Mouse (Mus musculus) embryonic facial prominence, embryonic 11.5 days (tissue): ENCODE measurements around the gene Calr. TPM values are rescaled to one million over a fixed set of nuclear protein-coding genes. Genes with fewer than 3 reads are reported as not detected.
A peak's percentile ranks its signal among the peaks of the same experiment; 100 is the strongest.

Source experiments
- ATAC-seq: fragments of 200-750 bp; cut with Nextera tagmentation; replicated peaks from 2 replicates; pipeline ENCODE4 v1.8.0; 2017; ENCODE audit warnings: low read depth; ENCODE audit not compliant: insufficient number of reproducible peaks, low FRiP score, low TSS enrichment
- DNase-seq: peaks from one replicate; pipeline ENCODE4 v3.0.0-alpha.2; 2015; ENCODE audit warnings: low spot score
- H3K27ac ChIP-seq: fragments of 300-500 bp; sonication (generic); replicated peaks from 2 replicates; pipeline ENCODE4 v1.5.1; 2014; ENCODE audit warnings: mild to moderate bottlenecking, low read depth, low read length, control low read depth
- H3K27me3 ChIP-seq: fragments of 300-500 bp; sonication (generic); 2 replicates; pipeline ENCODE4 v1.6.1; 2014; ENCODE audit warnings: mild to moderate bottlenecking, low read length, moderate library complexity, mixed read lengths; ENCODE audit not compliant: control insufficient read depth, insufficient read depth
- H3K36me3 ChIP-seq: fragments of 300-500 bp; sonication (generic); replicated peaks from 2 replicates; pipeline ENCODE4 v1.6.1; 2014; ENCODE audit warnings: low read depth, mild to moderate bottlenecking, low read length, moderate library complexity, mixed read lengths; ENCODE audit not compliant: control insufficient read depth, insufficient read depth
- H3K4me1 ChIP-seq: fragments of 300-500 bp; sonication (generic); 2 replicates; pipeline ENCODE4 v1.6.1; 2014; ENCODE audit warnings: low read length, mixed read lengths; ENCODE audit not compliant: control insufficient read depth, insufficient read depth
- H3K4me2 ChIP-seq: fragments of 300-500 bp; sonication (generic); 2 replicates; pipeline ENCODE4 v1.6.1; 2014; ENCODE audit warnings: low read depth, mild to moderate bottlenecking, control low read depth, low read length, moderate library complexity
- H3K4me3 ChIP-seq: fragments of 300-500 bp; sonication (generic); 2 replicates; pipeline ENCODE4 v1.5.1; 2014; ENCODE audit warnings: low read depth, low read length, control low read depth
- H3K9ac ChIP-seq: fragments of 300-500 bp; sonication (generic); replicated peaks from 2 replicates; pipeline ENCODE4 v1.6.1; 2014; ENCODE audit warnings: mild to moderate bottlenecking, control low read depth, low read length
- H3K9me3 ChIP-seq: fragments of 300-500 bp; sonication (generic); replicated peaks from 2 replicates; pipeline ENCODE4 v1.6.1; 2016; ENCODE audit warnings: mild to moderate bottlenecking, low read length, inconsistent platforms, mixed read lengths; ENCODE audit not compliant: control insufficient read depth
- WGBS: fragments of 180-500 bp; shearing (Covaris S2); extraction: QIAGEN DNeasy Blood & Tissue Kit; methylation state at CpG from one replicate; pipeline ENCODE4 v1.1.7; 2014; 5-methylcytosine and 5-hydroxymethylcytosine counted together
- polyA plus RNA-seq: library from polyadenylated mRNA; unstranded; fragments of >200 nt; fragmentation: Nextera tagmentation; extraction: Ambion mirVana; gene quantifications from 2 replicates; pipeline ENCODE4 v1.2.1, GENCODE M21; 2014

Gene Calr
- polyA plus RNA-seq, 1 experiment from 2014 or later: 815 TPM

DNA sequence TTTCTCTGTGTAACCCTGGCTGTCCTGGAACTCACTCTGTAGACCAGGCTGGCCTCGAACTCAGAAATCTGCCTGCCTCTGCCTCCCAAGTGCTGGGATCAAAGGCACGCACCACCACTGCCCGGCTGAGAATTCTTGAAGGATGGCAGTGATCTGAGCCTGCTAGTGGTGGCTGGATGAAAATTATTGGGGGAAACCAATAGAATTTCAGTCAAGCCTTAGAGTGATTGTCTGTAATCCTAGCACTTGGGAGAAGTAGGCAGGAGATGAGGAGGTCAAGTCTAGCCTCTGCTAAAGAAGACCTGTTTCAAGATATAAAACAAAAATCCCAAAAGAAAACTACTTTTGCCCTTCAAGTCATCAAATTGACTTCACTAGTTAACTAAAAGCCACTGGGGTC lies 9.7 kb upstream of the Calr start:
- H3K27me3 ChIP-seq: no peaks in the 10 kb centered on the region
- no peaks in the 10 kb centered on the region for H3K9me3 ChIP-seq
- ATAC-seq: 0 out of 2 replicates have a peak, but pooled peaks have one; percentile 2
- H3K9ac ChIP-seq: no peak overlapping the region
- no peak overlapping the region; the same call in 1 of the 2 replicates for H3K4me3 ChIP-seq
- H3K4me2 ChIP-seq: no peak overlapping the region; the same call in 1 of the 2 replicates
- no peak overlapping the region for H3K27ac ChIP-seq
- H3K36me3 ChIP-seq: peaks cover 11% of the 10 kb centered on the region
- WGBS: 93% methylated on average over 3 of the region's 3 CpGs
- H3K4me1 ChIP-seq: no peaks in the 10 kb centered on the region
- DNase-seq: no peak

DNA sequence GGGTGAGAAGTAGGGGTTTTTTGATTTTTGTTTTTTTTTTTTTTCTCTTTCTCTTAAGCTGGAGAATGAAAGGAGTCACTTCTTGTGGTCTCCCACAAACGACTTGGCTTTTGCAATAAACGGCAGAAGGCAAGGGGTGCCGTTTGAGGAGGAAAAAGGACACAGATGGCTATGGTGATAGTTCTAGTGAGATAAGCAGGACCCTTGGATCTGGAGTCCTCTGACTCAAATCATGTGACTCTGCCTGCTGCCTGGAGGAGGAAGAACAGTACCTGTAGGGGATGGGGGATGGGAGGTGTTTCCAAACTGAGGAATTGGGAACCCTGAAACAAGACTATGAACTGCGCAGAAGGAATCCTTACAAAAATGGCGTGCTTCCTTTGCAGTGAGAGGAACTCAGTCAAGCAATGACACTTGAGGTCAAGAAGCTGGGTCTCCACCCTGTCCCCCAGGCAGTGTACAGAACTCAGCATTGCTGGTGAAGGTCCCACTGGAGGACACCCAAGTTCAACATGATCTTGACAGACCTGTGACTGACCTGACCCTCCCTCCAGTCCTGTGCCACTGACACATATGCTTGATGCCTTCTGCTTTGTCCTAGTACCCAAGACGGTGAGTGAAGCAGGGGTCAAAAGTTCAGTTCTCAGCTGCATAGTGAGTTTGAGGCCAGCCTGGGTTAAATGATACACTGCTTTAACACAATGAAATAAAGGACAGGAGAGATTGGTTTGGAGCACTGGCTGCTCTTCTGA lies 1.1 kb upstream of the Calr start:
- Histone ChIP-seq H3K4me3 (no peak overlapping the region), H3K27ac (peak overlapping the region; percentile 31; the same call in 1 of the 2 replicates), H3K4me2 (peak overlapping the region; percentile 61), H3K36me3 (peaks cover 19% of the 10 kb centered on the region), H3K27me3 (no peaks in the 10 kb centered on the region), H3K9me3 (no peaks in the 10 kb centered on the region), H3K4me1 (peaks cover 4% of the 10 kb centered on the region; the same call in 1 of the 2 replicates), H3K9ac (peak overlapping the region; percentile 63)
- DNase-seq (no peak), ATAC-seq (no peak)
- WGBS: 51% methylated on average over 6 of the region's 6 CpGs

- Histone ChIP-seq H3K9me3 (no peaks in the 10 kb centered on the region), H3K4me3 (peak overlapping the region; percentile 85), H3K27me3 (no peaks in the 10 kb centered on the region), H3K27ac (peak overlapping the region; percentile 85), H3K4me1 (peaks cover 4% of the 10 kb centered on the region; the same call in 1 of the 2 replicates), H3K4me2 (peak overlapping the region; percentile 69), H3K36me3 (peaks cover 26% of the 10 kb centered on the region), H3K9ac (peak overlapping the region; percentile 94)
- DNase-seq (peak; percentile 50), ATAC-seq (no peak; the same call in 1 of the 2 replicates)
- WGBS: 0% methylated on average over 30 of the region's 30 CpGs
These were observed 526 bp downstream of the Calr start for GRCm38 (mm10) chr8:84846094-84846721.

DNA sequence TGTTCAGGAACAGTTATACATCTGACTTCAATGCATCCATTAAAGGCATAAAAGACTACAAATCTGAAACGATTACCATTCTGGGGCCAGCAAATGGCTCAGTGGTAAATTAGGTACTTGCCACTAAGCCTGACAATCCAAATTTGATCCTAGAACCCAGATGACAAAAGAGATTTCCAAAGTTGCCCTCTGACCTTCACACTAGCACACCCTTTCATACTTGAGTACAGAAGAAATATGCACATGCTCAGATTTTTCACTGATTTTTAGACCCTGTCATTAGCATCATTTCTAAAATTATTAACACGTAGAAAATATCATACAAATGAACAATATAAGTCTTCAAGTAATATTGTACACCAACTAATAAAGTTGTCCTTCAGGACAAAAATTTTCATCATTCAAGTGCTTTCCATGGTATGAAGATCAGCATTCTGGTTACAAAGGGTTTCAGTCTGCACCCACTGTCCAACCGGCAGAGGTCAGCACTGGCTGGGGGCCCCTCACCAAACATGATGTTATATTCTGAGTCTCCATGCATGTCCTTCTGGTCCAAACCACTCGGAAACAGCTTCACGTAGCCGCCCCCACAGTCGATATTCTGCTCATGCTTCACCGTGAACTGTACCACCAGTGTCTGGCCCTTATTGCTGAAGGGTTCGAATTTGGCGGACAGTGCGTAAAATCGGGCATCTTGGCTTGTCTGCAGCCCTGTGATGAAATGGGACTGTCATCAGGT lies 1.2 kb downstream of the Calr start:
- WGBS: 18% methylated on average over 12 of the region's 12 CpGs
- DNase-seq: peak; percentile 60
- Histone ChIP-seq H3K4me1 (peaks cover 4% of the 10 kb centered on the region; the same call in 1 of the 2 replicates), H3K9ac (peak overlapping the region; percentile 94), H3K36me3 (peaks cover 26% of the 10 kb centered on the region), H3K27ac (peak overlapping the region; percentile 85; the same call in 1 of the 2 replicates), H3K4me2 (peak overlapping the region; percentile 69), H3K9me3 (no peaks in the 10 kb centered on the region), H3K27me3 (no peaks in the 10 kb centered on the region), H3K4me3 (peak overlapping the region; percentile 85)
- no peak for ATAC-seq

- WGBS: 84% methylated on average over 9 of the region's 9 CpGs
- peaks cover 4% of the 10 kb centered on the region; the same call in 1 of the 2 replicates for H3K4me1 ChIP-seq
These were observed 2.2 kb downstream of the Calr start for GRCm38 (mm10) chr8:84844397-84845070.

DNA sequence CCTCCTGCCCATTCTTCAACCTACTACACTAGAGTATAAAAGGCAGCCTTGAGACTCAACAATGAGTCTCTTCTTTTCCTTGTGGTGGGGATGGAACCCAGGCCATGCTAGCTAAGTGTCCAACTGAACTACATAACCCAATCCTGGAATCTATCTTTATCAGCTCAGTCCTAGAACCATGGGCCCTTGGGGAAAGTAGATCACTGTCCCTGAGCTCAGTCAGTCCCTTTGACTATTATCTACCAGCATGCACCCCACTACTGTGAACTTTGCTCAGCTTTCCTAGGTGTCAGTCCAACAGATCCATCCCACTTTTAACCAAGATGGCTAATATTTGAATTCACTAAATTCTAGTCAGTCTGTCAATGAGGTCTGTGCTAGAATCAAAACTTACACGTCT lies 5.2 kb downstream of the Calr start:
- Histone ChIP-seq H3K36me3 (peaks cover 35% of the 10 kb centered on the region), H3K9me3 (no peaks in the 10 kb centered on the region), H3K4me2 (no peak overlapping the region), H3K27ac (no peak overlapping the region), H3K4me3 (no peak overlapping the region), H3K27me3 (no peaks in the 10 kb centered on the region), H3K9ac (no peak overlapping the region), H3K4me1 (peaks cover 17% of the 10 kb centered on the region)
- 68% methylated on average over 1 of the region's 1 CpGs for WGBS
- DNase-seq: no peak
- no peak for ATAC-seq

More at GRCm38 (mm10) chr8:84844397-84845070, 2.2 kb downstream of the Calr start:
- Histone ChIP-seq H3K36me3 (peaks cover 26% of the 10 kb centered on the region), H3K27ac (no peak overlapping the region), H3K4me3 (peak overlapping the region; percentile 85), H3K9me3 (no peaks in the 10 kb centered on the region), H3K4me2 (peak overlapping the region; percentile 69), H3K9ac (peak overlapping the region; percentile 30), H3K27me3 (no peaks in the 10 kb centered on the region)
- no peak for DNase-seq
- ATAC-seq: no peak

- WGBS: 0% methylated on average over 43 of the region's 55 CpGs
- H3K4me1 ChIP-seq: peaks cover 17% of the 10 kb centered on the region
- H3K4me3 ChIP-seq: peak within 1 kb of the TSS; percentile 88
- peak; percentile 90 for ATAC-seq
- peak within 1 kb of the TSS; percentile 80 for H3K27ac ChIP-seq
- no peaks in the 10 kb centered on the region for H3K9me3 ChIP-seq
- no peaks in the 10 kb centered on the region for H3K27me3 ChIP-seq
- DNase-seq: peak; percentile 97
- H3K36me3 ChIP-seq: peaks cover 42% of the 10 kb centered on the region
- H3K4me2 ChIP-seq: peak within 1 kb of the TSS; percentile 78
- H3K9ac ChIP-seq: peak within 1 kb of the TSS; percentile 84
These were observed 6.3 kb downstream of the Calr start, which contains the start of gene Rad23a for GRCm38 (mm10) chr8:84840248-84840999. Gene Rad23a (minus strand): TSS chr8:84840665.
